Comparison of ENCODE assay signal across 24 mouse cellular contexts in genomic region chr8:113923381-113923780, GRCm38 (mm10).
DNase-seq lines count a peak whose midpoint lies in the region; ATAC-seq and TF ChIP-seq lines count a peak whose summit lies in the region.
"Had no signal": no experiment of that assay in that cellular context is flagged by ENCODE, and none has a peak within 500 bp of the region (broad histone marks: within the 10 kb centered on the region; RNA-seq: fewer than 3 reads in every experiment).

No protein-coding gene starts in this region.

- 52% methylated on average over 3 of the region's 3 CpGs for WGBS in heart, embryonic 11.5 days (ENCODE audit: insufficient replicate concordance)
- 13% methylated on average over 3 of the region's 3 CpGs for WGBS in kidney, postnatal 0 days

- no peaks in the 10 kb centered on the region for H3K9me3 ChIP-seq in heart, embryonic 11.5 days (replicated peaks; ENCODE audit: control insufficient read depth, low read length)
- H3K9me3 ChIP-seq in kidney, postnatal 0 days (replicated peaks; ENCODE audit: low read length) = no peaks in the 10 kb centered on the region
- H3K9me3 ChIP-seq: embryonic facial prominence, embryonic 13.5 days; forebrain, embryonic 12.5 days; heart, embryonic 10.5 days; heart, embryonic 15.5 days; hindbrain, embryonic 13.5 days had no signal

- peak; percentile 36 for DNase-seq in heart, adult 11 months
- peak; percentile 85 for DNase-seq in kidney, postnatal 0 days (ENCODE audit: low spot score)
- no peak for DNase-seq in kidney, postnatal 25 days
- peak; percentile 24 to 45 for DNase-seq in right cerebral cortex, adult 2 months (ENCODE audit: low spot score in 2 of 2)
- DNase-seq in right cerebral cortex, postnatal 4 days = no peak
- DNase-seq in adrenal gland, adult 2 months = no peak
- DNase-seq: adrenal gland, adult 8-10 months; adrenal gland, postnatal 36 days; cerebellum, adult 11 months; cerebellum, adult 8-10 months; cerebellum, postnatal 14 days; gastrocnemius, postnatal 36 days; heart, adult 18-20 months; heart, postnatal 14 days had no signal

- no peak overlapping the region for H3K9ac ChIP-seq in heart, embryonic 11.5 days (ENCODE audit: low read depth, low read length)
- no peak overlapping the region for H3K9ac ChIP-seq in kidney, postnatal 0 days (ENCODE audit: low read depth, low read length)
- H3K9ac ChIP-seq: embryonic facial prominence, embryonic 13.5 days; forebrain, embryonic 12.5 days; heart, embryonic 15.5 days; hindbrain, embryonic 13.5 days had no signal

- H3K27ac ChIP-seq in heart, embryonic 11.5 days (ENCODE audit: low read depth, low read length) = no peak overlapping the region
- H3K27ac ChIP-seq in kidney, postnatal 0 days = no peak overlapping the region
- H3K27ac ChIP-seq: embryonic facial prominence, embryonic 13.5 days; forebrain, embryonic 12.5 days; heart, embryonic 10.5 days; heart, embryonic 15.5 days; hindbrain, embryonic 13.5 days; hindbrain, postnatal 0 days had no signal

- no peak overlapping the region for H3K4me3 ChIP-seq in heart, embryonic 11.5 days (ENCODE audit: low read depth, low read length)
- no peak overlapping the region for H3K4me3 ChIP-seq in kidney, postnatal 0 days (replicated peaks; ENCODE audit: low read depth, low read length)
- H3K4me3 ChIP-seq: embryonic facial prominence, embryonic 13.5 days; forebrain, embryonic 12.5 days; heart, embryonic 10.5 days; heart, embryonic 15.5 days; hindbrain, embryonic 13.5 days had no signal

- no peak overlapping the region for H3K4me2 ChIP-seq in heart, embryonic 11.5 days
- no peak overlapping the region for H3K4me2 ChIP-seq in kidney, postnatal 0 days (ENCODE audit: low read length)
- H3K4me2 ChIP-seq: embryonic facial prominence, embryonic 13.5 days; forebrain, embryonic 12.5 days; heart, embryonic 15.5 days; hindbrain, embryonic 13.5 days had no signal

- TF ChIP-seq CTCF in kidney, postnatal 0 days (IDR thresholded peaks at IDR 0.05; ENCODE audit: low read depth) = no peak

- no peaks in the 10 kb centered on the region for H3K36me3 ChIP-seq in heart, embryonic 11.5 days (ENCODE audit: control insufficient read depth, insufficient read depth, low read length)
- no peaks in the 10 kb centered on the region for H3K36me3 ChIP-seq in kidney, postnatal 0 days (ENCODE audit: insufficient read depth, low read length)
- H3K36me3 ChIP-seq: embryonic facial prominence, embryonic 13.5 days; forebrain, embryonic 12.5 days; heart, embryonic 10.5 days; heart, embryonic 15.5 days; hindbrain, embryonic 13.5 days had no signal

- no peak for ATAC-seq in heart, embryonic 11.5 days (replicated peaks; ENCODE audit: insufficient number of reproducible peaks, low FRiP score, low TSS enrichment)
- ATAC-seq in kidney, postnatal 0 days (replicated peaks; ENCODE audit: low FRiP score, low read depth) = peak; percentile 65; the same call in 1 of the 2 replicates
- ATAC-seq: forebrain, embryonic 16.5 days; hindbrain, postnatal 0 days; Patski had no signal

- no peaks in the 10 kb centered on the region for H3K4me1 ChIP-seq in heart, embryonic 11.5 days (ENCODE audit: control insufficient read depth, insufficient read depth, low read length)
- no peaks in the 10 kb centered on the region for H3K4me1 ChIP-seq in kidney, postnatal 0 days (replicated peaks; ENCODE audit: insufficient read depth, low read length)
- H3K4me1 ChIP-seq: embryonic facial prominence, embryonic 13.5 days; forebrain, embryonic 12.5 days; heart, embryonic 10.5 days; heart, embryonic 15.5 days; hindbrain, embryonic 13.5 days had no signal

- no peaks in the 10 kb centered on the region for H3K27me3 ChIP-seq in heart, embryonic 11.5 days (ENCODE audit: control insufficient read depth, insufficient read depth, low read length)
- no peaks in the 10 kb centered on the region for H3K27me3 ChIP-seq in kidney, postnatal 0 days (ENCODE audit: insufficient read depth, low read length)
- H3K27me3 ChIP-seq: CH12.LX; embryonic facial prominence, embryonic 13.5 days; heart, embryonic 15.5 days; hindbrain, embryonic 13.5 days; Patski had no signal

Comparison
In these comparisons a context has a peak if more than half of its experiments do, and no peak if none do; other contexts are left out.
1. DNase-seq: peak in heart, adult 11 months (single experiment), kidney, postnatal 0 days (single experiment) and right cerebral cortex, adult 2 months (2 of 2); none in kidney, postnatal 25 days (0 of 2), right cerebral cortex, postnatal 4 days (single experiment) and adrenal gland, adult 2 months (single experiment).